Mouse (Mus musculus) monocyte, adult 5-6 weeks (primary cell): ENCODE data around the gene Dnajb3. TPM values are rescaled to one million over a fixed set of nuclear protein-coding genes. Genes with fewer than 3 reads are reported as not detected.
"Not testable (repeated sequence)": the region's sequence is repeated elsewhere in the genome, so short reads cannot be mapped to it uniquely, and the experiment has no call there.

Source experiments
- ATAC-seq: fragments of 153-309, 156-312 bp; replicated peaks from 2 replicates; pipeline ENCODE4 v1.8.0; 2017; ENCODE audit warnings: mild to moderate bottlenecking; ENCODE audit not compliant: low TSS enrichment, insufficient number of reproducible peaks, severe bottlenecking, poor library complexity, low FRiP score
- total RNA-seq: library from RNA; stranded (forward); fragments of 200-1000, 200-491, 200-594 nt; gene quantifications from 3 replicates; pipeline ENCODE4 v1.2.3, GENCODE M21; 2017

The Dnajb3 gene
- total RNA-seq, 1 experiment from 2014 or later, result not detected

- no peak for ATAC-seq
Observed at GRCm38 (mm10) chr1:88233421-88234247, 28.1 kb upstream of the Dnajb3 start.

- ATAC-seq, result no peak
Observed at GRCm38 (mm10) chr1:88232664-88233380, 27.2 kb upstream of the Dnajb3 start.

DNA sequence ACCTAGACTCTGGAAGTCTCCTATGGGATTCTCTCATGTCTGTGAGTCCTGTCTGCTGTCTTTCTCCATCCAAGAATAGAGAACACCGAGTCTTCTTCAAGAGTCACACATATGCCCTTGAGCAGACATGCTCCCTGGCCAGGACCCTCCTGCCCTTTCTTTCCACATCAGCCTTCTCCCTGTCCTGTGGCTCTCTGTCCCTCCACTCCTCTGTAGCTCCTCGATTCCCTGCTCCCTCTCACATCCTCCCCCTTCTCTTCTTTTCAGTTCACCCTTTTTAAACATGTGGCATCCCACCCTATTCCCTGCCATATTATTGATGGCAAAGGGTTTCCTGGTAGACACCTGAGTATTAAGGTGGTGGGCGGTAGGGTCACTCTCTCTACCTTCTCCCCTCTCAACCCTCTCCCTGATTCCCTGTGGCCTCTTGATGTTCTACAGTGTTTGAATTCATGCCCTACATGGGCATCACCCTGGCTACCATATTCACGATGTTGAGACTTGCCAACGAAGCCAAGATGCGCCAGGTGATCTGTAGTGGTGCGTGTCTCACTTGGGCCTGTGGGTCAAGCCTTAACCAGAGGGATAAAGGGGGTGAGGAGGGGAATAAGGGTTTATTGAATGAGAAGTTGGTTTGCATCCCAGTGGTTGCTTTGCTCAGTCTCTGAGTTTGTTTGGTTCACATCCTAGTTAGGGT lies 26.4 kb upstream of the Dnajb3 start:
- ATAC-seq, result no peak

DNA sequence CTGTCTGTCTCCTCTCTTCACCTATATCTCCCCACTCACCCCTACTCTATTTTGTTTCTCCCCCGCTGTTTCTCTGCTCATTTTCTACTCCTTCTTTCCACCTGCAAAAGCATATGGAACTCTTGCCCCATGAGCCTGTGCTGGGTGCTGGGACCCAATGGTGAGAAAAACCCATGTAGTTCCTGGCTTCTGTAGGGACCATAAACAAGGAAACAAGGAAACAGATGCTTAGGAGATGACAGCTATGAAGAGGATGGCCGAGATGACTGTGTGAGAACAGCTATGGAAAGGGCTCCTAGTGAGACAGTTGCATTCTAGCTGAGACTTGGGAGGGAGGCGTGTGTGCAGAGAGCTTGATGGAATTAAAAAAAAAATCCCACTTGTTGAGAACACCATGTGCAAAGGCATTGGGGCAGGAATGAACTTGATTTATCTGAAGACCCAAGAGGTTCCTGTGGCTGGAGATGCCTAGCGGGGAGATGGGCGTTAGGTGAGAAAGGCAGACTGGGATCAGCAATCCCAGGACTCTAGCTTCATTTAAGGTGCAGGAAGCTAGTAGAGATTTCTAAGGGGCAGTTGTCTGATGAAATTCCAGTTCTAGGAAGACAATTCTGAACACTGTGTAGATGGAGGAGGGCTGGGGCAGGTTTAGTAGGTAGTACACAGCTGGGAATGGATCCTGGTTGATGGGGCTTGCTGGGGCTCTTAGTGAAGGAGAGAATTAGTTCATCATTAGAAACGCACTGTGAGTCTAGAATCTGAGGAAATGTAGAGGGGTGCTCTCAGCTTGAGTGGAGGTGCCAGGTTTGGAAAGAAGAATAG lies 25.6 kb upstream of the Dnajb3 start:
- no peak for ATAC-seq

- no peak for ATAC-seq
Observed at GRCm38 (mm10) chr1:88230421-88230820, 24.8 kb upstream of the Dnajb3 start.

DNA sequence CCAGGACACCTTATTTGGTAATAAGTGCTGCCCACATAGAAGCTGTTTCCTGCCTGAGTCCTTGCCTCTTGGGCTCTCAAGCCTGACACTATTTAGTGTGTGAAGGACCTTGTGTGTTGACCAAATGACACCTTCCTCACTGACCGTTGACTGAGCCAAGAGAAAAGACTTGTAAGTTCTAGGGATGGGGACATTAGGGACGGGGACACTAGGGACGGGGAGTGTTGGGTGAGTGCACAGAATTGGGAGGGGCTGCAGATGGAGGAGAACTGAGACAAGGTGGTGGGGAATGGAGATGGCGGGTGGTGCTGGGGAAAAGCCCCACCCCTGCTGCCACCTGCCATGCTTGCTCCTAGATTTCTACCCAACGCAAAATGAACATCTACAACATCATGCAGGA lies 24.4 kb upstream of the Dnajb3 start:
- no peak for ATAC-seq

- no peak for ATAC-seq
Observed at GRCm38 (mm10) chr1:88229566-88229965, 24.0 kb upstream of the Dnajb3 start.

DNA sequence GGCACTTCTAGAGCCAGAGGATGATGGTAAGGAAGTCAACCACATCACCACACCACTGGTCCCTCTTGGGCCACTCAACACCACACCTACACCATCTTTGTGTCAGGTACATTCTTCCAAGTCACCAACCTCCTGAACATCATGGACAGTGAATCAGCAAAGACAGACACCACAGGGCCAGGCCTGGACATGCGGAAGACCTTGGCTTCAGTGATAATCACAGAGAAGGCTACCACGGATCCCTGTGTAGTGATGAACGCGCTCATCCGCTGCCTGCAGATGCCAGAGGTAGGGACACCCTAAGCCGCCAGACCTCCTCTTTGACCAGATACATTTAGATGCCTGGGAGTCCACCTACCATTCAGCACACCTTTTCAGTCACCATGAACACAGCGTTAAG lies 22.5 kb upstream of the Dnajb3 start:
- 0 out of 2 replicates have a peak, but pooled peaks have one; percentile 1 for ATAC-seq

DNA sequence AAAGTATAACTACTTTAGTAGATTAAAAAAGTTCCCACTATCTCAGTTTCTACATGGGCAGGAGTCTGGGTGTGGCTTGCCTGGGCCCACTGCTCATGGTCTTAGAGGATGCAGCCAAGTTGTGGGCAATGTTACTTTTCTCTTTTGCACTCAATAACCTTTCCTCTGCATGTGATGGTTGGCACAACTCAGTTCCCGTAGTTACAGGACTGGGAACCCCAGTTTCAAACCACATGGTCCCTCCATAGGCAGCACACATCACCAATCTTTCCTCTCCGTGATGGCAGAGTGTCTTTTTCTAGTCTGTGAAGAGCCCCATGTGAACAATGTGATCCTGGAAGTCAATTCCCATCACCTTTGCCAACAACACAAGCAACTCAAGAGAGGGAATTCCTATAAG lies 21.9 kb upstream of the Dnajb3 start:
- ATAC-seq, result 0 out of 2 replicates have a peak, but pooled peaks have one; percentile 3

DNA sequence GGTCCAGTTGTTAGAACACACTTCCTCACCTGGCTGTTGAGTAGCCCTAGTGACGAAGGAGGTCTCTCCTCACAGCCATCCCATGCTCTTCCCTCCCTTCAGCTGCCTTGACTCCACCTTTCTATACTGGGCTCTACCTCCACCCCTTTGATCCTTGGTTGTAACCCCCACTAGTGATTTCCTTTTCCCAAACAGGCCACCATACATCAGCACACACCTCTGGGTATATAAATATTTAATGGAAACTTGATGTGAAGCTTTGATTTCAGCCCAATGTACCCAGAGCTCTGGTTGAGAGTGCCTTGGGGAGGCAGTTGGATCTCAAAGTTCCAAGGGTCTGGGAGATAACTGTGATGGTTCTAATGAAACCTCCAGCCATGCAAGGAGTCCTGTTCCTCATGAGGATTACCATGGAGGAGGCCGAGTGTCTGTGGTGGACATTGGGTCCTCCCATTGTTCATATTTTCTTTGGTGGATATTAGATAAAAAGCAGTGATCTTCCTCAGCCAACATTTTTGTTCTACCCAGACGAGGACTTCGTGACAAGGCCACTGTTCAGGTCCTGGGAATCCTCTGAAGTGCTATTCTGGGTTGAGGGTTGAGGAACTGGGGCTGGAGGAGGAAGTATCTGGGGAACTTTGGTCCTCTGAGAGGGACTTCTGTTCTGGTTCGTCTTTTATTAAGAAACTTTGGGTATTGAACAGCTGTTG lies 21.2 kb upstream of the Dnajb3 start, which contains the start of gene Mroh2a:
Mroh2a (plus strand) TSS at position 317 of the 710 bp plus-strand sequence.
- ATAC-seq, result 0 out of 2 replicates have a peak, but pooled peaks have one; percentile 16

DNA sequence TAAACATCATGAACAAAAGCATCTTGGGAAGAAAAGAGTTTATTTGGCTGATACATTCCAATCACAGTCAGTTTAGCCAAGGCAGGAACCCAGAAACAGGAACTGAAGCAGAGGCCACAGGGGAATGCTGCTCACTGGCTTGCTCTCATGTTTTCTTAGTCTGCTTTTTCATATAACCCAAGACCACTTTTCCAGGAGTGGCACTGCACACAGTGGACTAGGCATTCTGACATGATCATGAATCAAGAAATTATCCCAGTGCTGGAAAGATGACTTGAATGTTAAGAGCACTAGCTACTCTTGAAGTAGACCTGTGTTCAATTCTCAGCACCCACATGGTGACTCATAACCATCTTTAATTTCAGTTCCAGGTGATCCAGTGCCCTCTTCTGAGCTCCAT lies 20.2 kb upstream of the Dnajb3 start:
- no peak for ATAC-seq

DNA sequence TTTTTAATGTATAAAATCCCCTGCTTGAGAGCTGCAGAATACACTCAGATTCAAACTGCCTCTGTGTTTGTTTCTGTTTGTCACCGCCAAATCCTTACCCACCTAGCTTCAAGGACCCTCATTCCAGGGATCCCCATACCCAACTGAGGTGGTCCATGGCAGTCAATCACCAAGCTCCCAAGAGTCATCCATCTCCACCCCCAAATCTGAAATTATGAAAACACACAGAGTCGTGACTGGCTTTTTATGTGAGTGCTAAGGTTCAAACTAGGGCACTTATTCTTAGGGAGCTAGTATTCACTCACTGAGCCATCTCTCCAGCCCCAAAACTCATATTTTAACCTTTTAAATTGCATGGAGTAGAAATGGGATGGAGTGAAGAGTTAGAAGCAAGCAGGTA lies 19.7 kb upstream of the Dnajb3 start:
- ATAC-seq, result not testable (repeated sequence)

- no peak for ATAC-seq
Observed at GRCm38 (mm10) chr1:88224029-88224776, 18.6 kb upstream of the Dnajb3 start.

DNA sequence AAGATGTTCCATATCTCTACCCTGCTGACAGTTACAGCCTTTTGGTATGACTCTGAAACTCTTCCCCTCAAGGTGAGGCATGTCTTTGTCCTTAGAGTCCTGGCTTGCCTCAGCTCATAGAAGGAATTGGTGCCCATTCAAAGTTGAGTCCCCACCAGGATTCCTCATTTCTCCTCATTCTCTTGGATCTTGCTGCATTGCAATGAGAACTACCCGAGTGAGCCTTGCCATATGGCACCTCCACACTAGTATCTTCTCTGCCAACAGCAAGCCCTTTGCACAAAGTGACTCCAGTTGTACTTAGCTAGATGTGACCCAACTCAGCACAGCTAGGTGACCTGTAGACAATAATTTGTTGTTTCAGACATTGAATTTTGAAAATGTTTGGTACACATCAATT lies 18.0 kb upstream of the Dnajb3 start:
- ATAC-seq, result no peak

DNA sequence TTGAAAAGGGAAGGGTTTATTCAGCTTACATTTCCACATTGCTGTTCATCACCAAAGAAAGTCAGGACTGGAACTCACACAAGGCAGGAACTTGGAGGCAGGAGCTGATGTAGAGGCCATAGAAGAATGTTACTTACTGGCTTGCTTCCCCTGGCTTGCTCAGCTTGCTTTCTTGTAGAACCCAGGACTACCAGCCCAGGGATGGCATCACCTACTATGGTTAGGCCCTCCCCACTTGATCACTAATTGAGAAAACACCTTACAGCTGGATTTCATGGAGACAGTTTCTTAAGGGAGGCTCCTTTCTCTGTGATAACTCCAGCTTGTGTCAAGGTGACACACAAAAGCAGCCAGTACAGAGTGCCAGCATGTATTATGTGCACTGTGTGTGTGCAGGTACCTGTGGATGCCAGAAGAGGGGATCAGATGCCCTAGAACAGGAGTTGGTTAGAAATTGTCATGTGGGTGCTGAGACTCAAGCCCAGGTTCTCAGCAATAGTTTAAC lies 17.5 kb upstream of the Dnajb3 start:
- ATAC-seq, result not testable (repeated sequence)

DNA sequence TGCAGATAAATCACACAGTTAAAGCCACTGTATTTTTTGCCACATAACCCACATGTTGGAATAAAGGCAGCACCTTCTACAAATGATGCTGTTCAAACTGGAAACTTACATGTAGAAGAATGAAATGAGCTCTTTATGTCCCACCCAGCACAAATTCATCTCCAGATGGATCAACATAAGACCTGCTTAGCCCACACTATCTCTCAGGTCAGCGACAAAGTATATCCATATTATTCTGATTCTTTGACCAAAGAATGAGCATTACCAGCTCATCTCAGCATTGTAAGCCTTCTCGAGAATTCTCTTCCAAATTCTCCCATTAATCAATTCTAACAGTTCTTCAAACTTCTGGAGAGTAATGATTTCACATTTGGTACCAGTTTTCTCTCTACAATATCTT lies 16.6 kb upstream of the Dnajb3 start:
- ATAC-seq, result no peak

DNA sequence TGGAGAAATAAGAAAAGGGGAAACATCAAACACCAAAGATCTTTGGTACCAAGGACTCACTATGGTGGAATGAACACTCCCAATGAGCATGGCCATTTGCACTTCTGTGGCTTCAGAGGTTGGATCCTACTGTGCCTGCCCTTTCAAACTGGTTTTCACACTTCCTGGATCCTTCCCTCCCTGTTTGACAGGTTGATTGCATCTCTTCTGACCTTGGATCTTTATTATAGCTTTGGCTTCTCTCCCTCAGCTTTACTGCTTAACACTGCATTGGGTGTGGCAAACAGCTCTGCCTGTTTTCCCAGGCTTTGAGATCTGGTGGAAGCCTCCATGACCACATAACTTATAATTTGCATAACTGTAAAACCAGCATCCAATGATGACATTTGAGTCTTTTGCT lies 14.8 kb upstream of the Dnajb3 start:
- ATAC-seq, result no peak
